Mouse (Mus musculus) neural tube, embryonic 14.5 days (tissue): Measurements from ENCODE around the gene Vav2. TPM values are rescaled to one million over a fixed set of nuclear protein-coding genes. Genes with fewer than 3 reads are reported as not detected.
A peak's percentile ranks its signal among the peaks of the same experiment; 100 is the strongest.

Experiments
- ATAC-seq: fragments of 200-750 bp; cut with Nextera tagmentation; 2 replicates; pipeline ENCODE4 v1.8.0; 2017; ENCODE audit warnings: low read depth, mild to moderate bottlenecking, moderate TSS enrichment, moderate library complexity
- H3K27ac ChIP-seq: fragments of 300-500 bp; sonication (generic); 2 replicates; pipeline ENCODE4 v1.5.1; 2014; ENCODE audit warnings: low read depth, mild to moderate bottlenecking, control low read depth, low read length, moderate library complexity, mixed read lengths
- H3K27me3 ChIP-seq: fragments of 300-500 bp; sonication (generic); 2 replicates; pipeline ENCODE4 v1.6.1; 2014; ENCODE audit warnings: low read length; ENCODE audit not compliant: control insufficient read depth, insufficient read depth
- H3K36me3 ChIP-seq: fragments of 300-500 bp; sonication (generic); 2 replicates; pipeline ENCODE4 v1.6.1; 2014; ENCODE audit warnings: low read length, mixed read lengths; ENCODE audit not compliant: control insufficient read depth, insufficient read depth
- H3K4me1 ChIP-seq: fragments of 300-500 bp; sonication (generic); 2 replicates; pipeline ENCODE4 v1.6.1; 2014; ENCODE audit warnings: low read length; ENCODE audit not compliant: control insufficient read depth, insufficient read depth
- H3K4me2 ChIP-seq: fragments of 300-500 bp; sonication (generic); 2 replicates; pipeline ENCODE4 v1.6.1; 2014; ENCODE audit warnings: mild to moderate bottlenecking, low read depth, low read length, control low read depth
- H3K4me3 ChIP-seq: fragments of 300-500 bp; sonication (generic); 2 replicates; pipeline ENCODE4 v1.5.1; 2014; ENCODE audit warnings: low read depth, low read length, control low read depth, mixed read lengths
- H3K9ac ChIP-seq: fragments of 300-500 bp; sonication (generic); replicated peaks from 2 replicates; pipeline ENCODE4 v1.6.1; 2014; ENCODE audit warnings: low read depth, mild to moderate bottlenecking, control low read depth, low read length, mixed read lengths
- H3K9me3 ChIP-seq: fragments of 300-500 bp; sonication (generic); 2 replicates; pipeline ENCODE4 v1.6.1; 2016; ENCODE audit warnings: low read length; ENCODE audit not compliant: control insufficient read depth
- WGBS: fragments of 180-500 bp; shearing (Covaris S2); extraction: QIAGEN DNeasy Blood & Tissue Kit; methylation state at CpG from one replicate; pipeline ENCODE4 v1.1.7; 2014; 5-methylcytosine and 5-hydroxymethylcytosine counted together
- polyA plus RNA-seq: library from polyadenylated mRNA; unstranded; fragments of >200 nt; fragmentation: Nextera tagmentation; extraction: Ambion mirVana; gene quantifications from 2 replicates; pipeline ENCODE4 v1.2.1, GENCODE M21; 2014

Gene Vav2
- polyA plus RNA-seq, 1 experiment from 2014 or later: 14.5 TPM

DNA sequence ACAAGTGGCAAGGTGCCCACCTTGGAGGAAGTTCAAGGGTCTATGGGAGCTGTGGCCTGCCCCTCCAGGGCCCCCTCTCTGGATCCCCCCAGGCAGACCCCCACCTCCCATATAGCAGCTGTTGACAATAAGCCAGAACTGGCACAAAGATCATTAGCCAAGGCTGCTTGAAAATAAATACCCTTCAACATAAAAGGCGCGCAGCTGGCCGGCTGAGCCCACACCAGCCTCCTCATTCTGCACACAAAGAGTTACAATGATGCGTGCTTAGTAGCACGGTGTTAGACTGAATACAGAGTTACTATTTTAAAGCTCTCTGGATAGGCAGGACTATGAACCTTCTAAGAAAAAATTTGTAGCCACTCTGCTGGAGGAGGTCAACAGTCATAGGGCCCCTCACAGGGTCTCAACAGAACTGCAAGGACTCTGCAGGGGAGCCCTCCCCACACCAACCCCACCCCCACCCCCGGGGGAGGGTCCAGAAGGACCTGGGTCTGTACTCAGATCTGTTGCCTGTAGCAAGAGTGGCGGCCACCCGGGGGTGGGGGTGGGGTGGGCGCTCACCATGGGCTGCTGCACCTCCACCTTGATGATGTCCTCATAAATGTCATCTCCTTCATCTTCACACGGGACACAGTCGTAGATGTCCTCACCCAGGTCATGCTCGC is 125.3 kb downstream of the Vav2 start:
- Histone ChIP-seq H3K9ac (no peak overlapping the region), H3K4me2 (no peak overlapping the region), H3K27me3 (no peaks in the 10 kb centered on the region), H3K9me3 (no peaks in the 10 kb centered on the region), H3K4me1 (peaks cover 22% of the 10 kb centered on the region), H3K27ac (peak overlapping the region; percentile 68), H3K36me3 (no peaks in the 10 kb centered on the region), H3K4me3 (no peak overlapping the region)
- WGBS: 22% methylated on average over 12 of the region's 12 CpGs
- peak; percentile 72 for ATAC-seq

DNA sequence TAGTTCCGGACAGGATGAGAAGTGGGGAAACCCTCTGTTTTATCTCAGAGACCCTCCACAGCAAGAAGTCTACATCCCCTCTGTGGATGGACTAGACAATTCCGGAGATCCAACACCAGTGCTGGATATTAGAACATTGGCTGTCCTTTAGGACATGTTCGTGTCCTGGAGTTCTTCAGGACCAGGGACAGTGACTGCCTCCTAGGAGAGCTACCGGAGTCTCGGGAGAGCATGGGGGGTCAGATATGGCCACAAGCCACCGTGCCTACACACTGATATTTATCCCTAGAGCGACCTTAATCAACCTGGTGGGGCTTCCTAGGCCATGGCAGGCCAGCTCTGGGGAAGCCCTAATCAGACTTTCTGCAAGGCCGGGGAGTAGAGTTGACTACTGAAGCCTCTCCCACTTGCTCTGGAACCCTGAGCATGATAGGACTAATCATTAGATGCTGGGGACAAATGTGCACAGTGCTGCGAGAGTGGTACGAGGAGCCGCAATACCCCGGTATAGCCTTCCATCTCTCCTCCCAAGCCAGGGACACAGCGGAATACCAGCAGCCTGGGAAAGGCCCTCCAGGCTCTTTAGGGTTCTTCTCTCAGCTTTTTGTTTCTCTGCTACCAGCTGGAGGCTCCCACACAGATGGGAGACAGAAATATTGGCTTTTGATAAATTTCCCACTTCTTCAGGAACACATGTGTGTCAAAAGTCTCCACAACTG is 125.9 kb downstream of the Vav2 start:
- Histone ChIP-seq H3K9me3 (no peaks in the 10 kb centered on the region), H3K4me1 (peaks cover 22% of the 10 kb centered on the region), H3K27me3 (no peaks in the 10 kb centered on the region), H3K4me2 (no peak overlapping the region), H3K27ac (peak overlapping the region; percentile 68), H3K36me3 (no peaks in the 10 kb centered on the region), H3K4me3 (no peak overlapping the region), H3K9ac (no peak overlapping the region)
- no peak for ATAC-seq
- 58% methylated on average over 13 of the region's 13 CpGs for WGBS

DNA sequence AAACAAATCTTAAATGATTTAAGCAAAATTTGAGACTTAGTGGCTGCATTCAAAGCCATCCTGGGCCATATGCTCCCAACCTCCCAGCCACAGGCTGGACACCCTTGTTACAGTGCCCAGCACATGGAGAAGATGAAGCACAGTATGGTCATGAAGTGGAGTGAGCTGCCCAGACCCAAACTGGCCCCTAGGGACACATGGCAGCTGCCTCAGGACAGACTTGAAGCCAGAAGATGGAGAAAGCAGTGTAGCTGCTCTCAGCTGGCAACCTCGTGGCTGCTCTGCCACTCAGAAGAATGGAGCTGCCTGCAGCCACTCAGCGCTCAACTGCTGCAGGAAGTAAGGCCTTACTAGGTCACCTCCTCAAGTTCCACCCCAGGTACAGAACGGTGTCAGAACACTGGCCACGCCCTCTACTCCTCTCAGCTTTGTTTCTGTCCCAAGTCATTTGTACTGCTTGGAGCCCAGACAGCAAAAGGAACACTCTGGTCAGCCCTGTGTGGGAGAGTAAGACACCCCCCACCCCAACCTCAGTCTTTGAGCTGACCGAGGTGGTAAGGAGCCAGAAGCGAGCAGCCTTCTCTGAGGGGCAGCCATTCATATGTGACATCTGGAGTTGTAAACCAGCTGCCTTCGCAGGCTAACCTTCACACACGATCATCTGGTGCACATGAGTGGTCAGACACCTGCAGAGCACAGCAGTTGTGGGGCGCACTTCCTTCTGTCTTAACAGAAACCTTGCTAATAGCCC is 130.0 kb downstream of the Vav2 start:
- Histone ChIP-seq H3K9ac (no peak overlapping the region), H3K4me3 (no peak overlapping the region), H3K27ac (no peak overlapping the region), H3K4me2 (no peak overlapping the region), H3K4me1 (peaks cover 11% of the 10 kb centered on the region), H3K36me3 (no peaks in the 10 kb centered on the region), H3K9me3 (no peaks in the 10 kb centered on the region), H3K27me3 (no peaks in the 10 kb centered on the region)
- 60% methylated on average over 9 of the region's 9 CpGs for WGBS
- ATAC-seq: no peak

DNA sequence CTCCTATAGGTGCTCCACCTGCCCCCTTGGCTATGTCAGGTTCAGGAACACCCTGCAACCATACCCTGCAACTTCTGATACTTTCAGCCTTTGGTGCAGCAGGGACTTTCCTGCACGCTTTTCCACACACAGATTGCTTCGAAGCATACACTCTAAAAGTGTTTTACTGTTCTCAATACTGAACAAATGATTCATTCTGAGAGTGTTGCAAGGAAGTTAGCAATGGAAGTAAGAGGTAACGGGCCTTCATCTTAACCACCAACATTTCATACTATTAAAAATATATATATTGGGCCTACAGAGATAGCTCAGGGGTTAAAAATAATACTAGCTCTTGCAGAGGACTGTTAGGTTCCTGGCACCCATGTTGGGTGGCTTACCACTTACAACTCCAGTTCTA is 132.1 kb downstream of the Vav2 start:
- Histone ChIP-seq H3K9ac (no peak overlapping the region), H3K27ac (no peak overlapping the region), H3K4me3 (no peak overlapping the region), H3K9me3 (no peaks in the 10 kb centered on the region), H3K4me1 (no peaks in the 10 kb centered on the region), H3K4me2 (no peak overlapping the region), H3K36me3 (peaks cover 10% of the 10 kb centered on the region; the same call in 1 of the 2 replicates), H3K27me3 (no peaks in the 10 kb centered on the region)
- no peak for ATAC-seq
- WGBS: 97% methylated on average over 3 of the region's 3 CpGs

DNA sequence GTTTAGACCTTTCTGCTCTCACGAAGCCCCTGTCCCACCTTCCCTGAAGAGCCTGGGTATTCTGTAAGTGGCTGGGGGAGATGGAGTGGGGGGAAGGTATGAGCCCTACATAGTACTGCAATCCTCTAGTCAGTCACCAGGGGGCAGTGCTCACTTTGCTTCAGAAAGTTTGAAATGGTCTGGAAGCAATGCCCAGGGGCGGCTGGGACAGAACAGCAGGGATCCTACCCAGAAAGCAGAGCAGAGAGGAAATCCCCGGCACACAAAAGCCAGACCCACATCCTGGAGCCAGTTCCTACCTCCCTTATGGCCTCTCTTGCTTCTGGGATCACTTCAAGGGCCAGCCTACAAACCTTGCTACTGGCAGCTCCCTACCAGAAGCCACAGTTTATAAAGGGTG is 137.8 kb downstream of the Vav2 start:
- no peaks in the 10 kb centered on the region for H3K4me1 ChIP-seq
- H3K27me3 ChIP-seq: no peaks in the 10 kb centered on the region
- peak; percentile 69 for ATAC-seq
- 13% methylated on average over 3 of the region's 3 CpGs for WGBS
- no peak overlapping the region for H3K9ac ChIP-seq
- no peaks in the 10 kb centered on the region for H3K9me3 ChIP-seq
- peaks cover 10% of the 10 kb centered on the region; the same call in 1 of the 2 replicates for H3K36me3 ChIP-seq
- no peak overlapping the region for H3K4me2 ChIP-seq
- peak overlapping the region; percentile 16; the same call in 1 of the 2 replicates for H3K27ac ChIP-seq
- no peak overlapping the region for H3K4me3 ChIP-seq

DNA sequence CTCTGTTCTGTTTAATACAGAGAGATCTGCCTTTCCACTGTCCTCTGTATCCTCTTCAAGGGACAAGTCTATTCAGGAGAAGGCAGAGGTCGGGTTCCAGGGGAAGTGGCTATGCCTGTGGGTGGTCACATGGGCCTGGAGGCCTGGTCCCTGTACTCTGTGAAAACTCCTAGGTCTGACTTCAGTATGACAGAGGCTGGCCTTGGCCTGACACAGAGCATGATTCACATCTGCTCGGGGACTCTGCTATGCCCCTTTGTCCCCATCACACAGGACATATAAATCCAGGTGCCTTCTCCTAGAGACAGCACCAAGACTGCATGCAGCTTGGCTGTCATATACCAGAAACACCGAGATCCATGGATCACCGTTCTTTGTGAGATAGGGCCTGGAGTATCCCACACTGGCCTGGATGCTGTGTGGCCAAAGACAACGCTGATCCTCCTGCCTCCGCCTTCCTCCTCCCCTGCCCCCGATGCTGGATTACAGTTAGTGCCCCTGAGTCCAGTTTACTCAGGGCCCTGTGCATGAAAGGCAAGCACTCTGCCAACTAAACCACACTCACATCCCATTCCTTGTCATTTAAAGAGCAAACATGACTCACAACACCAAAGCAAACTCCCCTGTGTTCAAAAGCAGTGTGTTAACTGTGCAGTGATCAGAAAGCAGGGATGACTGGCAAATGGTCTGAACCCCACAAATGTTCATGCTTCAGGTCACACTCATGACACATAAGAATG is 139.7 kb downstream of the Vav2 start:
- ATAC-seq: no peak

DNA sequence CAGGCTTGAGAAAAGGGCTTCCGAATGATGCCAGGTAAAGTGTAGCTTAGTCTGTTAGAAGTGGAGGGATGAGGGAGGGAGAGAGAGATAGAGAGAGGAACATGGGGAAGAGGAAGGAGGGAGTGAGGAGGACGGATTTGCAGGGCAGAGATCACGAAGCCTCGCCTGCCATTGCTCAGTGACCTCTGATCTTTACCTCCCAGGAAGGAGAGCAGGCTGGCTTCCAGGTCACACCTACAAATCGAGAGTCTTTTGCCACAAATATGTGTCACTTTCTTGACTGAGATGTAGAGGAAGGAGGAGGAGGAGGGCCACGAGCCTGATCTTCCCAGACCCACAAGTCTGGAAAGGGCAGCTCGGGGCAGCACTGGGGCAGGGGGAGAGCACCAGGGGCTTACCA is 142.4 kb downstream of the Vav2 start:
- Histone ChIP-seq H3K4me1 (no peaks in the 10 kb centered on the region), H3K27me3 (no peaks in the 10 kb centered on the region), H3K36me3 (peaks cover 14% of the 10 kb centered on the region; the same call in 1 of the 2 replicates), H3K4me2 (no peak overlapping the region), H3K4me3 (no peak overlapping the region), H3K9ac (no peak overlapping the region), H3K9me3 (no peaks in the 10 kb centered on the region), H3K27ac (no peak overlapping the region)
- ATAC-seq: no peak
- 77% methylated on average over 7 of the region's 7 CpGs for WGBS

More for the DNA sequence above, 139.7 kb downstream of the Vav2 start:
- 74% methylated on average over 7 of the region's 7 CpGs for WGBS
- Histone ChIP-seq H3K4me1 (no peaks in the 10 kb centered on the region), H3K9me3 (no peaks in the 10 kb centered on the region), H3K36me3 (peaks cover 22% of the 10 kb centered on the region; the same call in 1 of the 2 replicates), H3K9ac (no peak overlapping the region), H3K4me3 (no peak overlapping the region), H3K27me3 (no peaks in the 10 kb centered on the region), H3K27ac (no peak overlapping the region), H3K4me2 (no peak overlapping the region)

DNA sequence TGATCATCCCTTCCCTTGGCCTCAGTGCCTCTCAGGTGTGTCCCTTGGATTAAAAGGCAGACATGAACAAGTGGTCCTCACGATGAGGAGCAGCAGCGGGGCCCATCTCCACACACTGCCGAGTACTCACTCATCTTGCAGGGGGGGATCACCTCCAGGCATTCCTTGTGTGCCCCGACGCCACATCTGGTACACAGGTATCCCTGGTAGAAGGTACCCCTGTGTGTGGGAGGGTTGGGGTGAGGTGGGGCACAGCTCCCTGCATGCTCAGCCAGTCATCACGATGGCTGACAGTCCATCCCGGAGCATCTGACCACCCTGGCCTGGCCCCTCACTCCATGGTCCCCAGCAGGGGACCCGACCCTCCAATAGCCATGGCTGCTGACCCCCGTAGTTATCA is 145.1 kb downstream of the Vav2 start:
- Histone ChIP-seq H3K4me3 (no peak overlapping the region), H3K4me1 (no peaks in the 10 kb centered on the region), H3K27me3 (no peaks in the 10 kb centered on the region), H3K9ac (no peak overlapping the region), H3K36me3 (peaks cover 26% of the 10 kb centered on the region; the same call in 1 of the 2 replicates), H3K4me2 (no peak overlapping the region), H3K27ac (no peak overlapping the region), H3K9me3 (no peaks in the 10 kb centered on the region)
- ATAC-seq: no peak
- 92% methylated on average over 9 of the region's 9 CpGs for WGBS
